Mouse (Mus musculus) testis, adult 2 months (tissue): Measurements from ENCODE around the gene Cyp1b1.

Source experiments
- CTCF ChIP-seq: fragments of 200-500 bp; IDR thresholded peaks from 2 replicates; pipeline ENCODE4 v1.5.1; 2012; ENCODE audit warnings: low read depth, mild to moderate bottlenecking, inconsistent platforms, low read length, moderate library complexity; ENCODE audit not compliant: control insufficient read depth, insufficient read depth, insufficient replicate concordance
- POLR2A ChIP-seq: fragments of 200-500 bp; IDR thresholded peaks from 2 replicates; pipeline ENCODE4 v1.6.1; 2012; ENCODE audit warnings: low read depth, mild to moderate bottlenecking, inconsistent platforms, low read length, moderate library complexity; ENCODE audit not compliant: control insufficient read depth

DNA sequence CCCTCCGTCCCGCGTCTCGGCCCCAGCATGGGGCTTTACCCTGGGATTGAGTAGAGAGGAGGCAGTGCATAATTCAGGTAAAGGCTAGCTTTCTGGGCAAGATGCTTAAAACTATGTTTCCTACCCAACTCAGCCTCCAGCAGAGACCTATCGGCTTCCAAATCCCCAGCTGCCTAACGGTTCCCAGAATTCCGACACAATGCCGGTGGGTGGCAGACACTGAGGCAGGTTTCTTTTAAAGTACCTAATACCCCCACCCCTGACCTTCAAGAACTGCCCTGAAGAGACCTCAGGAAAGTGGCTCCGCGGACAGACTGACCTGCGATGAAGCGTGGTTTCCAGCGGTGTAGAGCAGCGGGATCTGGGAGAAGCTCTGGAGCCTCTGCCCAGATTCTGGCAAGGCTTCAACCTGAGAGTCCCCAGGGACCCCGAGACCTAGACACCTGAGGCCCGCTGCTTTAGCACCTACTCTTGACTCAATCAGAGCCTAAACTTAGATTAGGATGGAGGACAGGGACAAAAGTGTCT, 429 bp downstream of the Cyp1b1 start:
- TF ChIP-seq CTCF (no peak), POLR2A (0 out of 2 replicates have a peak, but pooled peaks have one; percentile 0)
